Mouse (Mus musculus) liver, embryonic 14.5 days (tissue): ENCODE data around the gene Palld.

Experiments
- CTCF ChIP-seq: IDR thresholded peaks from 2 replicates; pipeline ENCODE4 v1.5.1; 2016; ENCODE audit warnings: antibody characterized with exemption, low read depth, control low read depth
- EP300 ChIP-seq: IDR thresholded peaks from 2 replicates; pipeline ENCODE4 v1.6.1; 2016; ENCODE audit warnings: antibody characterized with exemption, low read depth

- TF ChIP-seq CTCF: no peak
- TF ChIP-seq EP300: no peak
These were observed 170.3 kb downstream of the Palld start for GRCm38 (mm10) chr8:61732184-61732583.
